Mouse (Mus musculus) liver, postnatal 0 days (tissue): ENCODE data around the gene Alcam.

Experiments
- CTCF ChIP-seq: sonication (generic); IDR thresholded peaks from 2 replicates; pipeline ENCODE4 v1.5.1; 2016; ENCODE audit warnings: antibody characterized with exemption, low read depth
- EP300 ChIP-seq: IDR thresholded peaks from 2 replicates; pipeline ENCODE4 v1.6.1; 2016; ENCODE audit warnings: antibody characterized with exemption, low read depth, mild to moderate bottlenecking

DNA sequence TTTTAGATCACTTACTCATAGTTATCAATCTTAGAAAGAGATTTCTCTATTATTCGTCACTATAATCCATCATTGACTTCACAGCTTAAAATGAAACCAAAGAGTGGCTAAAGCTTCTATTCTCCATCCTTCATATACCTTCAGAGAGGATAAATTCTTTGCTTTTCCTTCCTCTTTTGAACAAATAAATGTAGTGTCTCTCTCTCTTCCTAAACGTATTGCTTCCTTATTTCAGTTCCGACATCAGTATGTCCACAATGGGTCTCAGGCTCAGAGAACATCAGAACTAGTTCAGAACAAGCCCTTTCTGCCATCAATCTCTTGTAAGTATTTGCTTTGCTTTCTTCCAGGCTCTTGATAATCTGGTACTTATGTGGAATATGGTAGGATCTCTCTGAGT is 40.2 kb downstream of the Alcam start:
- no peak for TF ChIP-seq CTCF
- TF ChIP-seq EP300: no peak
